Mouse (Mus musculus): Measurements from ENCODE around the gene Cfap77.

GRCm38 (mm10) chr2:29042124-29042523, 12.7 kb downstream of the Cfap77 start:
- TF ChIP-seq CTCF (IDR thresholded peaks at IDR 0.05; ENCODE audit: control insufficient read depth, insufficient read depth, insufficient replicate concordance, low read depth, low read length), result no peak
- no peak for TF ChIP-seq POLR2A (IDR thresholded peaks at IDR 0.05; ENCODE audit: control insufficient read depth, low read depth, low read length)
